Mouse (Mus musculus) cerebellum, adult 9-11 months (tissue): Measurements from ENCODE around the gene Plch2.

Experiments
- DNase-seq: peaks from one replicate; pipeline ENCODE4 v3.0.0; 2022

Plch2 gene

DNA sequence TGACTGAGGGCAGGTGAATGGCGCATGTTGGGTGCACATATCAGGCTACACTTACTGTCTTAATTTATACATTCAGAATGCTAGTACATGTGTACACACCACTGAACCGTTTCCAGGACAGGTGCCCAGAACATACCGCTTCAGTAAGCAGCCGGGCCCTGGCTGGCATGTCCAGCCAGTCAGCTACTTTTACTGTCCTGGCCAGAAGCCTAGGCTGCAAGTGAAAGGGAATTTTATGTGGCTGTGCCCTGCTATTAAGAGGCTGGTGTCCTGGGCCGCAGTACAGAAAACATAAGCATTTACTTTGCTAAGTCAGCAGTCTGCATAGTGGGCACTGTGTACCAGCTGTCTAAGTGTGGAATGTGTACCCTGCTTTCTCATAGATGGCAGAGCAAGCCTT lies 14.3 kb upstream of the Plch2 start:
- DNase-seq = no peak

DNA sequence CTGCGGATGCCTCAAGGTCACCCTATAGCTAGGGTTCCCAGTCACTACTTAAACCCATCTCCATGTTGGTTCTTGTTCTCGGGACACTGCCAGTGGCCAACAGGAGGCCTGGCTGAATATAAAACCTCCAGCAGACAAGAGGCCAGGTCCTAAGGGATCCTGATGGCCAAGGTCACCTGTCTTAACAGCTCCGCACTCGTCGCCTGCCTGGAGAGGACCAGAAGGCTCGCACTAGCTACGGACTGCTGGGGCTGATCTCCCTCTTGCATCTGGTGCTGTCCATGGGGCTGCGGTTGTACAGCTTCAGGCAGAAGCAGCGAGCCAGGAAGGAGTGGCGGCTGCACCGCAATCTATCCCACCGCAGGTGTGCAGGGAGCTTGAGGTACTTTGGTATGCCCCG lies 13.6 kb upstream of the Plch2 start:
- DNase-seq = no peak

DNA sequence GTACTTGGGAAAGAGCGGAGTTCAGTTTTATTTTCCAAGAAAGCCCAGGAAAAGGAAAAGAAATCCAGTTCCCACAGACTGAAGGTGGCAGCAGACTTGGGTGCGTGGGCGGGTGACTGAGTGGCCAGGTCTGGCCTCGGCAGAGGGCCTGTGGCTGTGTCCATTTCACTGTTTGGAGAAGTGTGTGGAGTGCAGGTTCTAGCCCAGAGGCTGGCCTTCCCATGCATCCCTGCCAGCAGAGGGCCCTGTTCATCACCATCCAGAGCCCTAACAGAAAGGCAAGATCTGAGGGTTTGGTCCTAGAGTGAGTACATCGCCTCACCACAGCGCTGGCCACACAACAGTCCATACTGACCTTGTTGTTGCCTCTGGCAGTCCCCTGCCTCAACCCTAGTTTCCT lies 12.6 kb upstream of the Plch2 start:
- DNase-seq = peak; percentile 78

DNA sequence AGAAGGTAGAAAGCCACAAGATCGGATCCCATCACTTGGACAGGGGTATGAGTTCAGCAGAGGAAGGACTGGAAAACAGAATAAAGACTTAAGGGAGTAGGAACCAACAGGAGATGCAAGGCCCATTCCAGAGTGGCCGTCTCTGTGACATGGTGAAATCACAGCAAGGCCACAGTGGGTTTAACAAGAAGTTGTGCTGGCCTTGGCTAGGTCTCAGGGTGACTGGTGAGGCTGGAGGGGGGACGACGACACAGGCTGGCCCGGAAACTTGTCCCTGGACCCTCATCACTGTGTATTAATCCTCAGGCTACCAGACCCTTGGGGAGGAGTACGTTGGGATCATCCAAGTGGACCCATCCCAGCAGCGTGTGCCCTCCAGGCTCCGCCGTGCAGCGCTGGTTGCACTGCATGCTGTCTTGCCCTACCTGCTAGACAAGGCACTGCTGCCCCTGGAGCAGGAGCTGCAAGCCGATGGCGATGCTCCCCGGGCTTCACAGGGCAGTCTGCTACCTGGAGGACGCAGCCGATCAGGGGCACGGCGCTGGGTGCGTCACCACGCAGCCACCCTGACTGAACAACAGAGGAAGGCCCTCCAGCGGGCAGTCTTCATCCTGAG lies 11.9 kb upstream of the Plch2 start:
- DNase-seq = peak; percentile 68

DNA sequence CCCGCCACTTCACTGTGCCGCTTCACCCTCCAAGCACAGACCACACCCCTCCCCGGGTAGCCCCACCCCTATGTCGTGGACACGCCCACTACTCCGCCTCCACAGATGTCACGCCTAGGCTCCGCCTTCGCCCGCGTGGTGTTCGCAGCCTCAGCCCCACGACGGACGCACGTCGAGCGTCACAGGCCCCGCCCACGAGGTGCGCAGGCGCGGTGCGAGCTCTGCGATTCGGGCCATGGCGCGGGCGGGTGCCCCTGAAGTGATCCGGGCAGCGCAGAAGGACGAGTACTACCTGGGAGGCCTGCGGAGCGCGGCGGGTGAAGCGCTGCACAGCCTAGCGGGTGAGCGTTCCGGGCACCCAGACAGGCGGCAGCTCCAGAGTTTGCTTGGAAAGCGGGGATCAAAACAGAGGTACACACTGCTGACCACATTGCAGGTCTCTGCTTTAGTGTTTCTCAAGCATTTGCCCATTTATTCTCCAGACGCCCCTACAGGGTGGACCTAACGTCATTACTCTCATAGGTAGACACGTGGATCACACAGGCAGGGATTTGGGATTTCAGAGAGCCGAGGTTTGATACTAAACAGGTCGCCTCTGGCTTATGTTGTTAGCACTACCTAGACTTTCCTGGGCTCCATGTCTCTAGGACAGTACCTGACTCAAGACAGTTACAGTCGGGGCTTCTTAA lies 10.4 kb upstream of the Plch2 start, which contains the start of gene Pex10:
Gene Pex10 (plus strand): TSS at position 183 of the 689 bp plus-strand sequence.
- DNase-seq = peak; percentile 97

DNA sequence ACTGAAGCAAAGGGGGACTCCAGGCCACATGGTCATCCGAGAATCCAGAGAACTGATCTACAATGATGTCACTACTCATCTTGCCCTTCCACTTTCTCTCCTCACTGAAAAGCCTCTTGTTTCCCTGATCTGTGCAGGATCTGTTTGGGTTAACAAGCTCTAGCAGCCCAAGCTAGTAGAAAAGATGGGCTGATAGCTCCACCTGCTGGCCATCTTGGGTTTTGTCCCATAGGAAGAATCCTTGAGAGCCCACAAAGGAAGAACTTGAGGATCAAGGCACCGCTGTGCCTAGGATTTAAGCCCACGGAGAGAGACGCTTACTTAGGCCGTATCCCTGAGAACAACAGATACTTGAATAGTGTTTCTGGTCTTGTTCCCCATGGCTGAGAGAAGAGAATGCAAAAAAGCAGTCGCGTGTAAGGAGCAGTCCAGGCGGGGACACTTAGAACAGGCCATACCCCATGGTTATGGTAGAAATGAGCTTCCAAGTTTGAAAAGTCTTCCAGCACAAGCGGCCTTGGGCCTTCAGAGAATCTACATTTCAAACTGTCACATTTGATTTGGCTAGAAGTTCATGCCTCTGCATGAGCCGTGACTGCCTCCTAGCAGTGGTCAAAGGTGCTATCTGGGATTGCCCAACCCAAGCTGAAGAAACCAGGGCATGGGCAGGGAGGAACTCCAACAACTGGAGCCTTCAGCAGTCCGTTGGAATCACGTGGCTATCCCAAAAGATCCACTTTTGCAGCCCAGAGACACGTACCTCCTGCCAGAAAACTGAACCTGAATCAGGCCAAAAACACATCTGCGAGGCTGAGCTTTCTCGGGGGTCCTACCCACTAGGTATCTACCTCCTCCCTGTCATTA lies 9.6 kb upstream of the Plch2 start:
- DNase-seq = peak; percentile 90

DNA sequence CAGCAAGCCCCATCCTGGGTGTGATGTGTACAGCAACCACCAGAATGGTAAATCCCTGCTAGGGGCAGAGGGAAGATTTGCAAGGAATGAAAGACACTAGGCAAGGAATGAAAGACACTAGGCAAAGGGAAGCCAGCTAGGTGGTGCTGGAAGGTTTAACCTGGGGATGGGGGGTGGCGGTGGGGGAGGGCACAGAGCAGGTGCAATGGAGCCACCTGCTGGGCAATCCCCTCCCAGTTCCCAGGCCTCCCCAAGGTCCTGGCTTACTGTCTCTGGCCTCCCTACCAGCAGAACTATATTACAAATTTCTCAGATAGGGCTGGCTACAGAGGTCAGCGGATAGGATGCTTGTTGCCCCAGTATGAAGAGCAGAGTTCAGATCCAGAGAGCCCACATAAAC lies 7.9 kb upstream of the Plch2 start:
- no peak for DNase-seq

DNA sequence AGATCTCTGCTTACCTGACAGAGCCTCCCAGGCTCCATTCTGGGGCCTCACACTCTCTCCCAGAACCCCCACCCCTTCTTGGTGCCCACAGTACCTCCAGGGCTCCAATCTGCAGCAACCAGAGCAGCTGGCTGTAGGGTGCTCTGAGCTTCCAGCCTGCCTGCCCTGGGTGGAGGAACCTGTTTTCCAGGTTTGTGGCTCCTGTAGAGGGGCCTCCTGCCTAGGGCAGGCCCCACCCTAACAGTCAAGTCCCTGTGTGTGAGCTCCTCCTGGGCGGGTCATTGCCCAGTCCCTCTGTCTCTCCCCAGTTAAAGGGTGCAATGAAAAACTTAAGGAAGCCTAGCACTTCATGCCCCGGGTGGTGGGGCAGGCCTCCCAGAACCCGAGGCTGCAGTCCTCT lies 7.3 kb upstream of the Plch2 start:
- DNase-seq = no peak

DNA sequence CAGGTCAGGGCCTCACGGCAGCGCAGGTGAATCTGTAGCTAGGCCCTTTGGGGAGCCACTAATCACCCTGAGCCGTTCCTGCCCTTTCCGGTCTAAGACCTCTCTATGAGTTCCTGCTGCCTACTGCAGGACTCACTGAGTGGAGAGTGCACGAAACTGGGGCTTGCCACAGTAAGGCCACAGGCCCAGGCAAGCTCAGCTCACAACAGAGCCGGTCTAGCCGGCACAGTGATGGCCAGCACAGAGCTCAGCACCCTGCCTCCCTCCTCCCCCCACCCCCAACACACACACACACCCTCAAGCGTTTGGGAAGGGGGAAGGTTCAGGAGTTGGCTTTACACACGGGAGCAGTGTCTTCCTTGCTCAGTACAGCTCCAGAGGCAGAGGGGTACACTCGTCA lies 1.7 kb upstream of the Plch2 start:
- DNase-seq = no peak

DNA sequence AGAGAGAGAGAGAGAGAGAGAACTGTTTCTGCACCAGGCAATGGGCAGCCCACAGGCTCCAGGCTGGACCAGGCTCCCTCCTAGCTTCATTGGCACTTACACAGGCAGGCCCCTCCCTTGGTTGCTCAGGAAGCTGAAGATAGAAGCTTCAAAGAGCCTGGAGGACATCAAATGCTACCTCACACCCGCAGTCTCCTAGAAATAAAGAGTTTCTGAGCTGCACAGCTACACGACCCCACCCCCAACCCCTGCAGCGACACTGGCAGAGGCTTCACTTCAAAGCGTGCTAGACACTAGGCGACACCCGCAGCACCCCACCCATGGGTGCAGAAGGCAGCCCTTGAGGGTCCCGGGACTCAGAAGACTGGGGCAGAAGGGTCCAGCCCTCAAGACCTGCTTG lies 6.5 kb downstream of the Plch2 start:
- no peak for DNase-seq

DNA sequence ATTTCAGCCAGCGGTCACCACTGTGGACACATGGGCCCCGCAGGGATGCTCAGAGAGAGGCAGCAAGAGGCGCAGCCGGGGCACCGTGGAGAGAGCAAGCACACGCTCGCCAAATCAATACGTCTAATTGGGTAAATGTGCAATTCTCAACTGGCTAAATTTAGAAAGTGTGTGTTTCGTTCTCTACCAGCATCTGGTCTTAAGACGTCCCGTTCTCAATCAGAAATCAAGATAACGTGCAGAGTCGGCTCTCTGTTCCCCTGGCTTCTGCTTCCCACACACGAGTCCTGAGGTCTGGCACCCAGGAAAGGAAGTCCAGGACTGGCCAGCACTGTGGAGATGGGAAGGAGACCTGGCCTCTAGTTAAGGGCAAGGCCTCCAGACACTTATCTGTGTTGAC lies 9.9 kb downstream of the Plch2 start:
- DNase-seq = no peak

DNA sequence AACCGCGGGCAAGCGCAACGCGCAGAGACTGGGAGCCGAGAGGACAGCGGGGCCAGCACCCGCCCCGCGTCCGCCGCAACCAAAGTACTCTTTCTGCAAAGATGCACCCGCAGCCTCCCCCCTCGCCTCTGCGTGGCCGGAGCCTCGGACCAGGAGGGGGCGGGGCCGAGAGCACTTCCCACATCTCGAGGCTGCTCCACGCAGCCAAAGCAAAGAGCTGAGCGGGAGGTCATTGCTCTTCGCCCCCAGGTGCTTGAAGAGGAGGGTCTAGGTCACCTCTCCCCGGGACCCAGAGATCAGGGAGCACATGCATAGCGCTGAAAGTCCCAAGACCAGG lies 13.3 kb downstream of the Plch2 start:
- DNase-seq = peak; percentile 69

DNA sequence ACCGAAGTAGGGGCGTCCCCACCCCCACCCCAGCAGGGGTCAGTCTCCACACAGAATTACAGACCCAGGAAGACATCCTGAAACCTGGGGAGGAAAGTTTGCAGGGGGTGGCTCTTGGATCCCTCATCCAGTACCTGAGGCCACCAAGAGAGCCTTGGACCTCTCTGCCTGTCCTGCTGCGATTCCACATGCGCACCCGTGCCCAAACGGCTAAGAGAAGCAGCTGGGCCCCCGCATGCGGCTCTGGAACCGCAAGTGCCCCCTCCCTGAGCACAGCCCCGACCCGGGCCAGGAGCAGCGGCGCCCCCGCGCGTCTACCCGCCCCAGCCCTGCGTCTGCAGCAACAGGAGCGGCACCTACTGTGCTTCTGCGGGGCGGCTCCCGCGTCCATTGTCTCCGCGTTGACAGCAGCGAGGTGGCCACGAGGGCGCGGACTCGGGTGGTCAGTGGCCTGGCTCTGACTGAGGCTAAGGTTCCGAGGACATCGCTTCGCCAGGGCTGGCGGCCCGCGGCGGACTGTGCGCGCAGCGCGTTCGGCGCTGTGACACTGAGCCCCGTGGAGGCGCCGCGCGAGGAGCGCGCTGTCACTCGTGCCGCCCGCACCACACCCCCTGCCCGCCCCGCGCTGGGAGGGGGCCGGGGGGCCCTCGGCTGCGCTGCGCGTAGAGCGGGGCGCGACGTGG lies 13.8 kb downstream of the Plch2 start:
- no peak for DNase-seq

DNA sequence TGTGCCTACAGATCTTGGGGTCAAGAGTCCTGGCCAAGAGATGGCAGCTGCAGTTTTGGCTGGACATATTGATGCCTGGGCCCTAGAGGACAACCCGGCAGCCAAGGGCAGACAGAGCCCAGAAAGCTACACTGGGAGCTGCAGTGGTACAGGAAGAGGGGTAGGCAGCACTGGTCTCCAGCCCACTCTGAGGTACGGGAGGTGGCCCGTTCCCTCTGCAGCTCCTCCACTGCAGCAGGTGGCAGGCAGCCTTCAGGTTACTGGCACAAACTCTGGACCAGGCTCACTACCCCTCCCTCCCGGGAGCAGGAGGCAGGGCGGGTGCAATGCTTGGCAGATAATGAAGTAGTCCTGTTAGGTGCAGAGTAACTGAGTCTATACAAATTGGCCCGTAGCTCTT lies 15.9 kb downstream of the Plch2 start:
- peak; percentile 74 for DNase-seq

DNA sequence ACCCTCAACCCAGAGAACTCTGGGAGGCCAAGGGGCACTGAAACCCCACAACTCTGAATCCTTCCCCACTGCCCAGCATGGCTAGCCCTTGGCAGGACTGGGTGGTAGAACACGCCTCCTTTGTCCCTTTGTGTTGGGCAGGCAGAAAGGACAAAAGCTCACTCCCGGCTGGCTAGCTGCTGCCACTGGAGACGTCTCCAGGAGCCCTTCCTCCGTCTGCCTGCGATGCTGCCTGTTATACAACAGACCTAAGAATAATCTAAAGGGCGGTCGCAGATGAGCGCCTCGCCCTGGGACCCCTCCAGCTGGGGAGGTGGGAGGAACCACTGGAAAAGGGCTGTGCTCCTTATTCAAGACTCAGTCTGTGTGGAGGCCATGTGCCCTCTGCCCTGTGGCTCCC lies 16.4 kb downstream of the Plch2 start:
- DNase-seq = no peak

DNA sequence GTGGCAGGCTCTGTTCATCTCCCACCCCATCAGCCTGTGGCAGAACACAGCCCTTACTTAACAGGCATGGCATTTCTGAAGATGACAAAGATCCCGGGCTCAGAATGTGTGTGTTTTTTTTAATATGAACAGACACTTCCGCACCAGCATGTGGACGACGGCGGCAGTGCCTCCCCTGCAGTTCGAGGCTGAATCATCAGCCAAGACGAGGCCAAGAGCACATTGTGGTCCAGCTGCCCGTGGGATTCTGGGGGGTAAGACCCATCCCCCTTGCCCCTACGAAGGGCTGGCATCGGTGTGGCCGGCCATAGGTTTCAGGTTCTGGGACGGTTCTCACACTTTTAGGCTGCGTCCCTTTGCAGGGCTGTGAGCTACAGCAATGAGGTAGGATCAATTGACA lies 21.8 kb downstream of the Plch2 start:
- DNase-seq = no peak

DNA sequence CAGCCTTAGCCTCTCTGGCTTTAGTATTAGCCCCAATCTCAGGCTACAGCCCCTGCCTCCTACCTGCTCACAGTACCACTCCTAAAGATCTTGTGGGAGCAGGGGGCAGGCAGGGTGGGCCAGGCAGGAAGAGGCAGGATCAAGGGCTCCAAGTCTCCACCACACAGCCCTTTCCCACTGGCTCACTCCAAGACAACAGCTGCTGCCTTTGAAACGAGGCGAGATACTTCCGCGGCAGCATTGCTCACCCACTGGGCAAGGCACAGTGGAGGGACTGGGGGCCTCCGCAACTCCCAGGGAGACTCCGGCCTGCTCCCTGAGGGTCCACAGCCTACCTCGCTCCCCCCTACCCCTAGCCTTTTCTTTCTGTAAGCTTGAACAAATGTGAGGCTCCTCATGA lies 22.4 kb downstream of the Plch2 start:
- DNase-seq = no peak

DNA sequence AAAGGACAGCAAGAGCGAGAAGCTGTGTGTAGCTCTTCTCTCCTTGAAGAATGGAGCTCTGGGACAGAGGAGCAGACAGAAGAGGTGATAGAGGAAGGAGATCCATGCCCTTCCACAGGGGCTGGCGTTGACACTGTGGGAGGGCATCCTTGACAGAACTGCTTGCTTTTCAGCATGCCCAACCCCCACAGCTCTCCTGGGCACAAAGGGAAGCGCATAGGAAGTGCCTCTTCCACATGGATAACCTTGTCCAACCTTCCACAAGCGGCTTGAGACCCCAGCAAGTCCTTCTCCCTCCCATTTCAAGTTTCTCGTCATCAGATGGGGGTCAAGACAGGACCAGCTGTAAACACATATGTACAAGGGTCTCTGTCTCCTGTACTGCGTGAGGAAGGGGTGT lies 23.5 kb downstream of the Plch2 start:
- DNase-seq = no peak

DNA sequence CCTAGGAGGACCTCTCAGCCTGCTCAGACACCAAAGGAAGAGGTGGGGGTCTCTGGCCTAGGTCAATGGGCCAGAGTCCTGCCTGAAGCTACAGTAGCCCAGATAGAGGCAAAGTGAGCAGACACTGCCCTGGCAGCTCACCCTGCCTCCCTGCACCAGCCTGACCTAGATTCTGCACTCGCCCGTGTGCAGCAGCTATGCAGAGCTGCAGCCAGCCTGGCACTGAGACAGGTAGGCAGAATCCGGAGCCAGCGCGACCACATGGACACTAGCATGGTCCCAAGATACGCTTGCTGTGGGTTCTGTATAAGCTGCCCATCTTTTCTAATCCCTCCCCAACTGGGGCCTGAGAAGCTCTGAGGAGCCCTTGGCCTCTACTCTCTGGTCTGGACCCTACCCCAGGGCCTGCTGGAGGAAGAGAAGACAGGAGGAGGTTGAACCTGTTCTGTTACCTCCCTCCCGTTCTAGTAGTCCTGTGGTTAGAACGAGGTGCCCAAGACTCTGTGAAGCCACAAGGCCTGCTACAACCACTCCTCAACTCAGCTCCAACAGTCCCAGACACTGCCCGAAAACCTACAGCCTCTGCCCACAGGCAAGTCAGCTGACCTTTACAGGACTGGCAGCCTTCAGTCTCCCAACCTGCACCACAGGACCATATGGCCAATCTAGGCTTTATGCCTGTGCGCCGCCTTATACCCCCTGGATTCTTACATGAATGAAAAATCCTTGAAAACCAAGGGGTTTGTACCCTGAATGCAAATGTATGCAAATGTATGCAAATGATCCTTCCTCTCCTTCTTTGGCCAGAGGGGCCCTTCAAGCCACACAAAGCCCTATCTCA lies 32.2 kb downstream of the Plch2 start:
- DNase-seq = peak; percentile 91

DNA sequence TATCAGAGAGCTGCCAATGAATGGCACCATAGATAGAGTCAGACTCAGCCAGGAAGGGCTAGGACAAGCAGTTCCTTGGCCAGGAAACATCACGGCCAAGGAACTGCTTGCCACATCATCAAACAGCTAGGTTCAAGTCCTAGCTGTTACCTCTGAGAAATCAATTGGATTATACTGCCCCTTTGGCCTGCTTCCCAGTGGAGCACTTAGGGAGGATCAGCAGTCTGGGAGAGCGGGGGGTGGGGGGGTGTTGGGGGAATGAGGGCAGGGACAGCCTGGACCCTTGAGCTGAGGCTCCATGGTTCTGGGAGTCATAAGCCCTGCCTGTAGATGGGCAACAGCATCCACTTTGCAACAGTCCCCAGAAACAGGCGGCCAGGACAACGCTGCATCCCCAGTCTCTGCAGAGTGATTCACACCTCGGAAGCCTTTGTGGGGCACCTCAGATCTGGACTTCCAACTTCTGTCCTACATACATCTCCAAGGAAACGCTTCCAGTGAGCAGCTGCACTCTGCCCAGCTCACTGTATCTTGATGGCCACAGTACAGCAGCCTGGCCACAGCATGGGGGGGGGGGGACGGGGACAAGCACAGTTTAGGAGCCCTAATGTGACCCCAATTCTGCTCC lies 34.2 kb downstream of the Plch2 start:
- DNase-seq = no peak

DNA sequence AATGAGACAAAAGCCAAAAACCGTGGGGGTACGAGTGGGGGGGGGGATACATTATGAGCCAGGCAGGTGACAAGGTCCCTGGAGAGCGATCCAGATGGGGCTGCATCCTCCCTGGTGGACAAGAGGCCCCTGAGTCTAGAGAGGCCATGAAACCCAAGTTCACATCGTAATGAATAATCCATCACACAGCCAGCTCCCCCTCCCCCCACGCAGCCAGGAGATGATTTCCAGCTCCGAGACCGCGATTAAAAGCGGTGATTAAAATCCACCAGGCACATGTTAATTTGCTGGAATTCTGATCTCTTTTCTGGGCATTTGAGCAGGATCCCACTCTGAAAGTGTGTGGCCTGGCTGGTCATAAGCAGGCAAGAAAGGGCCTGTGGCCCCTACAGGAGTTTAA lies 35.8 kb downstream of the Plch2 start:
- DNase-seq = no peak

DNA sequence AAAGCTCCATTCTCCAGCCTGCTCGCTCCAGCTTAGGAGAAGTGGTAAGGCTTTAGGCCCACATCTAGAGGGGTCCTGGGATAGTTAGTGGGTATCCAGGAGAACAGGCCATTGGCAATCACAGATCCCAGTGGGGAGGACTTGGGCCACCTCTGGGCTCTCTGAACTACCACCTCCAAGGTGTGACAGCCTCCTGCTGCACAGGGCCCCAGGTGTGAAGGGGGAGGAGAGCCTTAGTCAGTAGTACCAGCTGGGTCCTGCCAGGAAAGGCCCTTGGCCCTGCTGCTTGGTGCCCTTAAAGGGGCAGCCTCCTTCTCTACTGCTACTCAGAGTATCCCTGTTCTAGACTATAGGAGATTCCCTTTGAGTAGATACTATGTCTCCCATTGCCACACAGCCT lies 36.4 kb downstream of the Plch2 start:
- peak; percentile 68 for DNase-seq
